Mouse (Mus musculus) liver, embryonic 14.5 days (tissue): ENCODE results near the gene Zfp646. TPM values are rescaled to one million over a fixed set of nuclear protein-coding genes. Genes with fewer than 3 reads are reported as not detected.

Experiments
- ATAC-seq: fragments of 200-750 bp; cut with Nextera tagmentation; 2 replicates; pipeline ENCODE4 v1.8.0; 2017; ENCODE audit warnings: moderate number of reproducible peaks, mild to moderate bottlenecking, moderate library complexity; ENCODE audit not compliant: insufficient read depth
- DNase-seq, 3 experiments: peaks; one replicate each; pipeline ENCODE4 v3.0.0-alpha.2; 2012 to 2013; ENCODE audit warnings: low read depth in 3 of 3, low spot score in 3 of 3
- H3K27ac ChIP-seq: fragments of 300-500 bp; sonication (generic); 2 replicates; pipeline ENCODE4 v1.5.1; 2014; ENCODE audit warnings: moderate library complexity, mild to moderate bottlenecking, control low read depth, inconsistent platforms
- H3K27me3 ChIP-seq: fragments of 300-500 bp; sonication (generic); 2 replicates; pipeline ENCODE4 v1.6.1; 2014; ENCODE audit warnings: mild to moderate bottlenecking, low read length, moderate library complexity; ENCODE audit not compliant: control insufficient read depth, insufficient read depth
- H3K36me3 ChIP-seq: fragments of 300-500 bp; sonication (generic); replicated peaks from 2 replicates; pipeline ENCODE4 v1.6.1; 2014; ENCODE audit warnings: low read depth; ENCODE audit not compliant: control insufficient read depth, insufficient read depth
- H3K4me1 ChIP-seq, 2 experiments: fragments of 200-500 bp in 1 of 2; fragments of 300-500 bp in 1 of 2; sonication (generic) in 1 of 2; replicated peaks; 2 replicates each; pipeline ENCODE4 v1.6.1; 2012 to 2014; ENCODE audit warnings: antibody characterized with exemption in 1 of 2, inconsistent platforms in 1 of 2, low read length in 1 of 2; ENCODE audit not compliant: control insufficient read depth in 2 of 2, insufficient read depth in 2 of 2
- H3K4me2 ChIP-seq: fragments of 300-500 bp; sonication (generic); 2 replicates; pipeline ENCODE4 v1.6.1; 2014; ENCODE audit warnings: low read depth, mild to moderate bottlenecking, control low read depth, moderate library complexity
- H3K4me3 ChIP-seq, 2 experiments: fragments of 200-500 bp in 1 of 2; fragments of 300-500 bp in 1 of 2; sonication (generic) in 1 of 2; 2 replicates each; pipeline ENCODE4 v1.5.1; 2012 to 2014; ENCODE audit warnings: low read depth in 2 of 2, low read length in 2 of 2, mild to moderate bottlenecking in 2 of 2, control low read depth in 1 of 2, inconsistent platforms in 1 of 2, moderate library complexity in 1 of 2; ENCODE audit not compliant: insufficient read depth in 1 of 2
- H3K9ac ChIP-seq: fragments of 300-500 bp; sonication (generic); replicated peaks from 2 replicates; pipeline ENCODE4 v1.6.1; 2014; ENCODE audit warnings: mild to moderate bottlenecking, control low read depth, moderate library complexity
- H3K9me3 ChIP-seq: fragments of 300-500 bp; sonication (generic); 2 replicates; pipeline ENCODE4 v1.6.1; 2016; ENCODE audit warnings: low read length, mixed read lengths; ENCODE audit not compliant: control insufficient read depth
- CTCF ChIP-seq: IDR thresholded peaks from 2 replicates; pipeline ENCODE4 v1.5.1; 2016; ENCODE audit warnings: antibody characterized with exemption, low read depth, control low read depth
- EP300 ChIP-seq: IDR thresholded peaks from 2 replicates; pipeline ENCODE4 v1.6.1; 2016; ENCODE audit warnings: antibody characterized with exemption, low read depth
- WGBS: fragments of 180-500 bp; shearing (Covaris S2); extraction: QIAGEN DNeasy Blood & Tissue Kit; methylation state at CpG from one replicate; pipeline ENCODE4 v1.1.7; 2014; ENCODE audit not compliant: insufficient replicate concordance; 5-methylcytosine and 5-hydroxymethylcytosine counted together
- polyA plus RNA-seq, 2 experiments: library from polyadenylated mRNA; depleted of rRNA in 1 of 2; stranded (reverse) in 1 of 2; unstranded in 1 of 2; fragments of >200 nt; fragmentation: Nextera tagmentation in 1 of 2; extraction: Ambion mirVana in 1 of 2; gene quantifications; 2 replicates each; pipeline versions ENCODE4 v1.2.1 to v1.2.3; 2012 to 2014

The Zfp646 gene
- polyA plus RNA-seq, 2 experiments = 4.6 to 6.7 TPM

GRCm38 (mm10) chr7:127879301-127879700, 3.3 kb downstream of the Zfp646 start:
- no peak overlapping the region for H3K4me3 ChIP-seq
- peaks cover 2% of the 10 kb centered on the region; the same call in 1 of the 2 replicates for H3K27me3 ChIP-seq
- WGBS = 91% methylated on average over 9 of the region's 9 CpGs
- H3K36me3 ChIP-seq = peaks cover 56% of the 10 kb centered on the region
- ATAC-seq (no peak), DNase-seq (no peak)
- no peak overlapping the region for H3K4me2 ChIP-seq
- H3K4me1 ChIP-seq = peaks cover 7 to 8% of the 10 kb centered on the region in 2 experiments
- H3K27ac ChIP-seq = no peak overlapping the region
- no peak overlapping the region for H3K9ac ChIP-seq
- H3K9me3 ChIP-seq = peaks cover 32% of the 10 kb centered on the region
- TF ChIP-seq CTCF (no peak), EP300 (no peak)

GRCm38 (mm10) chr7:127880431-127880830, 4.4 kb downstream of the Zfp646 start:
- 88% methylated on average over 12 of the region's 12 CpGs for WGBS
- H3K27ac ChIP-seq = no peak overlapping the region
- no peak overlapping the region for H3K9ac ChIP-seq
- H3K4me3 ChIP-seq = no peak overlapping the region
- no peak for ATAC-seq
- no peak for DNase-seq
- H3K27me3 ChIP-seq = no peaks in the 10 kb centered on the region
- H3K4me2 ChIP-seq = no peak overlapping the region
- peaks cover 56% of the 10 kb centered on the region for H3K36me3 ChIP-seq
- no peak for TF ChIP-seq EP300
- no peak for TF ChIP-seq CTCF
- peaks cover 2 to 3% of the 10 kb centered on the region in 2 experiments for H3K4me1 ChIP-seq
- H3K9me3 ChIP-seq = peaks cover 32% of the 10 kb centered on the region

GRCm38 (mm10) chr7:127885951-127886350, 9.9 kb downstream of the Zfp646 start:
- WGBS = 40% methylated on average over 6 of the region's 6 CpGs
- Histone ChIP-seq H3K4me3 (no peak overlapping the region), H3K4me1 (no peaks in the 10 kb centered on the region), H3K36me3 (peaks cover 36% of the 10 kb centered on the region), H3K9me3 (peaks cover 11% of the 10 kb centered on the region), H3K27me3 (no peaks in the 10 kb centered on the region), H3K9ac (no peak overlapping the region), H3K27ac (no peak overlapping the region), H3K4me2 (no peak overlapping the region)
- TF ChIP-seq CTCF = no peak
- no peak for TF ChIP-seq EP300
- DNase-seq = no peak
- no peak for ATAC-seq

GRCm38 (mm10) chr7:127886551-127886950, 10.5 kb downstream of the Zfp646 start:
- 83% methylated on average over 6 of the region's 6 CpGs for WGBS
- H3K36me3 ChIP-seq = peaks cover 30% of the 10 kb centered on the region
- no peak overlapping the region for H3K9ac ChIP-seq
- DNase-seq = no peak
- H3K27ac ChIP-seq = no peak overlapping the region
- TF ChIP-seq CTCF = no peak
- no peak for TF ChIP-seq EP300
- no peak overlapping the region for H3K4me2 ChIP-seq
- H3K9me3 ChIP-seq = peaks cover 6% of the 10 kb centered on the region
- H3K4me3 ChIP-seq = no peak overlapping the region
- H3K27me3 ChIP-seq = no peaks in the 10 kb centered on the region
- H3K4me1 ChIP-seq = no peaks in the 10 kb centered on the region
- ATAC-seq = no peak

GRCm38 (mm10) chr7:127887191-127887590, 11.2 kb downstream of the Zfp646 start:
- Histone ChIP-seq H3K4me2 (no peak overlapping the region), H3K9ac (no peak overlapping the region), H3K4me3 (no peak overlapping the region), H3K27me3 (no peaks in the 10 kb centered on the region), H3K27ac (no peak overlapping the region), H3K36me3 (peaks cover 24% of the 10 kb centered on the region), H3K4me1 (no peaks in the 10 kb centered on the region), H3K9me3 (peaks cover 3% of the 10 kb centered on the region)
- ATAC-seq = no peak
- TF ChIP-seq EP300 (no peak), CTCF (no peak)
- DNase-seq = no peak
- 84% methylated on average over 8 of the region's 8 CpGs for WGBS
